Mouse (Mus musculus): Measurements from ENCODE around the gene D5Ertd579e. TPM values are rescaled to one million over a fixed set of nuclear protein-coding genes. Genes with fewer than 3 reads are reported as not detected.

Gene D5Ertd579e
- total RNA-seq, 2 experiments from 2014 or later = 21.0 to 25.7 TPM

DNA sequence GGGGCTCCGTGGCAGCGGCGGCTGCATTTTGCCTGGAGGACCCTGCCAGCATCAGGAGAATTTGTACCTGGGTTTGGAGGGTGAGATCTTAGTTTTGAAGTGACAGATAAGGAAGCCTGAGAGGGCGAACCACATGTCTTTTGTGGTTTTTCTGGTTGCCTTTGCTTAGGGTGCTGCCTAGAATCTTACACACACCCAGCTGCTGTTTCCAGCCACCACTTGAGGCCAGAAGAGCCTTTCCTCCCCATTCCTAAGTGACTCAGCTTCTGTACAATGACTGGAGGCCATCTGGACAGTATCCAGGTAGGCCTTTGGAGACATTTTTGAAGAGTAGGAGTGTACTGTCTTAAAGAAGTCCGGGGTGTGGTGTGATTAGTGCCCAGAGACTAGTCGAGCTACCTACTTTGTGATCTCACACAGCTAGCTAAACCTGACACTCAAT lies 26.6 kb upstream of the D5Ertd579e start:
- ATAC-seq (replicated peaks; ENCODE audit: low FRiP score, low TSS enrichment, poor library complexity, severe bottlenecking) = peak; percentile 62

DNA sequence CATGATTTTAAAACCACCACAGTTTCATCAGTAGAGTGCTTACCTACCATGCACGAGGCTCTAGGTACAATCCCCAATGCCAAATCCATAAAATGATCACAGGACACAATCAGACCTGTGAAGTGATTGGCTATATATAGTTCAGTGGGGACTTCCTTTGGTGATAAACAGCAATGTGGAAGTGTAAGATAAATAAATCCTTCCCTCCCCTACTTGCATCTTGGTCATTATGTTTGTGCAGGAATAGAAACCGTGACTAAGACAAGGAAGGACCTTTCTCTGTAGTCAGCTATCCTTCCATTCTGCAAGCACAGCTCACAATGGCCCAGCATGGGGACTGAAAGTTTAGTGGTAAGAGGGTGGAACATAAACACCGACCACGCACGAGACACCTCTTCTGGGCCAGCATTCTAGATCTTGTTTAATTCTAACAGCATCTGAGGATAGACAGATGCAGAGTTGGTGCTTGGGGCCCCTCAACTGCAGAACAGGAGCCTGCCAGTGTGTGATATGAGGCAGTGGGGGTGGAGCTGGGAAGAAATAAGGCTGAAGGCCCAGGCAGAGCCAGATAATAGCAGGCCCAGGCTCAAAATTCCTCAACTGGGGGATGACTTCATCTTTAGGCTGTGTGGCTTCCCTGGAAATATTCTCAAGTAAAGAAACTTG lies 25.0 kb upstream of the D5Ertd579e start:
- ATAC-seq (replicated peaks; ENCODE audit: low FRiP score, low TSS enrichment, poor library complexity, severe bottlenecking) = peak; percentile 91

DNA sequence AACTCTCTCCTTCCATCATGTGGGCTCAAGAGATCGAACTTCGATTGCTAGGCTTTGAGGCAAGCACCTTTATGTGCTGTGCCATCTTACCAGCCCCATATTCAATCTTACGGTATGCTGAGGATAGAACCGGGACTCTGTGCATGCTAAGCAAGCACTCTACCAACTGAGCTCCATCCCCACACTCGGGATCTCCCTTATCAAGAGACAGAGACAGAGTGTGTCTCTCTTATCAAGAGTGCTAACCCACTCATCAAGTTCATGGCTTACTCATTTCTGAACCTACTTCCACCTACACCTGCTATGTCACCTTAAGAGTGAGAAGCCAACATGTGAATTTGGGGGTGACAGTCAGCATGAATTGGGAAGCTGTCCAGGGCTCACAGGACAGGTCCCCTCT lies 24.4 kb upstream of the D5Ertd579e start:
- ATAC-seq (replicated peaks; ENCODE audit: low FRiP score, low TSS enrichment, poor library complexity, severe bottlenecking) = no peak

DNA sequence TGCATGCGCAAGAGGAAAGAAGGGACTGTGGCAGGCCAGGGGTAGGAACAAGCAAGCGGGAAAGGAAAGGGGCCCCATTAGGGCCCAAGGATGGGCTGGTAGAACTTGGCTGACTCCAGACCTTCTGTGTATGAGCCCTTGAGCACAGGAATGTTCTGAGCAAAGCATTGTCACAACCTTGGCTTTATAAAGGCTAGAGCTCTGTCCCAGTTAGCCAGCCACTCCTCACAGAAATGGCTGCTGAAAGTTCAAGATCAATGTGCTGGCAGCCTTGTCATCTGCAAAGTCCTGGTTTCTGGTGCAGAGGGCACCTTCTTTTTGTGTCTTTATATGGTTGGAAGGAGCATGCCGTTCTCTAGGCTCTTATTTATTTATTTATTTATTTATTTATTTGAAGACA lies 23.8 kb upstream of the D5Ertd579e start:
- no peak for ATAC-seq (replicated peaks; ENCODE audit: low FRiP score, low TSS enrichment, poor library complexity, severe bottlenecking)

DNA sequence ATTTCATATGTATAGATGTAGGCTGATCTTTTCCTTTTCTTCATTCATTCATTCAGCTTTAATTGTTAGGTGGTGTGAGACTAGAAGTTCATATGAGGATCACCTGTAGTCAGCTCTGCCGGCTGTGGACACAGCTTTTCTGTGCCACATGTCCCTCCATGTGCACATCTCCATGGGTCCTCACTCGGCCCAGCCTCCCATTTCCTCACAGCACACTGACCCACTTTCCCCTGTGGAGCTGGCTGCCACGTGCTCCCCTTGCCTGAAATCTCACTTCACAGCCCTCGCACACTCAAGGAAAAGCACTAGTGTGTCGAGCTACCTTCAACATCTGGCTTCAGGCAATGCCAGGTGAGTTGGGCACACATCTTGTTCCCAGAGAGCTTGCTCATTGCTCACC lies 23.3 kb upstream of the D5Ertd579e start:
- ATAC-seq (replicated peaks; ENCODE audit: low FRiP score, low TSS enrichment, poor library complexity, severe bottlenecking) = no peak

DNA sequence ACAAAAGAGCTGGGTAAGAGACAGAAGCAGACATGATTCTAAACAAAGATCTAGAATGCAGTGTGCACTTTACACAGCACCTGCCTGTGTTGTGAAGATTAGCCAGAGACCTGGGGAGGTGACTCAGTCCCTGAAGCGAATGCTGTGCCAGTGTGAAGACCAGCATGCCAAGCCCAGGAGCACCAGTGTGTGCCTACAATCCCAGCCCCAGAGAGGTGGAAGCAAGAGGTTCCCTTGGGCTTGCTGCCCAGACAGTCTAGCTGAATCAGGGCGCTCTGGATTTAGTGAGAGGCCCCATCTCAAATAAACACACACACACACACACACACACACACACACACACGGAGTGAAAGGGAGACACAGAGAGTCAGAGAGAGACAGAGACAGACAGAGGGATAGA lies 22.1 kb upstream of the D5Ertd579e start:
- no peak for ATAC-seq (replicated peaks; ENCODE audit: low FRiP score, low TSS enrichment, poor library complexity, severe bottlenecking)

DNA sequence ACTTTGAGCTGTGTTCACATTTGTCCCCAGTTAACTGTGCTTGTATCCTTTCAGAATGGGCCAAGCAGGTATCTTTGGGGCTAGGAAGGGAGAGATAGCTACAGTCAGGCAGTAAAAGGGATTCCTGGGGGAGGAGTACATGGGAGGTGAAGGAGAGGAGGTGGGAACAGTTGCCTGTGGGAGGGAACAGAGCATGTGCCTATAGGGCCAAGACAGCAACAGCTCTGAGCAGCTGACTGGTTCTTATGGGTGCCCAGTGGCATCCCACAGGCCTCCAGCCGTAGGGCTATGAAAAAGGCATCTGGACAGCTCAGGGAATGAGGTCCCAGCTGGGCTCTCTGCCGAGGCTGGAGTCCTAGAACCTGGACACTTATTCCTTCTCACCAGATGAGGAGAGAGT lies 21.0 kb upstream of the D5Ertd579e start:
- no peak for ATAC-seq (replicated peaks; ENCODE audit: low FRiP score, low TSS enrichment, poor library complexity, severe bottlenecking)

DNA sequence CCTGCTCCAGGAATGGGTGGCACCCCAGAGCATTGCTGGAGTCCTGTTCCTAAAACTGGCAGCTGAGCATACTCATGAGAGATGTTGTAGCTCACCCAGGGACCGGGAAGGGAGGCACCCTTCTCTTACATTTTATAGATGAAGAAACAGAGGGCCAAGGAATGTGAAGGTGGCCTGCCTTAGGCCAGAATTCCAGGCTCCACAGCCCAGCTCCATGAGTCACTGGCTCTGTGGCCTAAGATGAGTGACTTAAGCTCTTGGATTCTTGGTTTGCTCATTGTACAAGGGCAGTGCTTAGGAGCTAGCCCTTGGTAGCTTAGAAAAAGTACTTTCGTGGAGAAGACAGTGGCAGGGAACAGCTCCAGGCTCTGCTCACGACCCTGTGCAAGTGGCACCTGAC lies 19.0 kb upstream of the D5Ertd579e start:
- no peak for ATAC-seq (replicated peaks; ENCODE audit: low FRiP score, low TSS enrichment, poor library complexity, severe bottlenecking)

DNA sequence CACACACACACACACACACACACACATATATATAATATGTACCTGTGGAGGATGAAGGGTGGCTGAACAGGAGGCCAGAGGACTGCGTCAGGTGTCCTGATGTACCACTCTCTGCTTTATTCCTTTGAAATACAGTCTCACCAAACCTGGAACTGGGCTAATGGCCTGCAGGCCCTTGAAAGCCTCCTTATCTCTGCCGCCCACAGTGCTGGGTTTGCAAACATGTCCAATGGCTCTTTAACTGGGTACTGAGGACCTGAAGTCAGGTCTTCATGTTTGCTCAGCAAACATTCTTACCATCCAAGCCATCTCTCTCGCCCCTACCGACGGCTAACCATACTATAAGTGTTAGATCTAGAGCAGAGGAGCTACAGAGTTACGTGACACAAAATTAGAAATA lies 17.9 kb upstream of the D5Ertd579e start:
- ATAC-seq (replicated peaks; ENCODE audit: low FRiP score, low TSS enrichment, poor library complexity, severe bottlenecking) = no peak

DNA sequence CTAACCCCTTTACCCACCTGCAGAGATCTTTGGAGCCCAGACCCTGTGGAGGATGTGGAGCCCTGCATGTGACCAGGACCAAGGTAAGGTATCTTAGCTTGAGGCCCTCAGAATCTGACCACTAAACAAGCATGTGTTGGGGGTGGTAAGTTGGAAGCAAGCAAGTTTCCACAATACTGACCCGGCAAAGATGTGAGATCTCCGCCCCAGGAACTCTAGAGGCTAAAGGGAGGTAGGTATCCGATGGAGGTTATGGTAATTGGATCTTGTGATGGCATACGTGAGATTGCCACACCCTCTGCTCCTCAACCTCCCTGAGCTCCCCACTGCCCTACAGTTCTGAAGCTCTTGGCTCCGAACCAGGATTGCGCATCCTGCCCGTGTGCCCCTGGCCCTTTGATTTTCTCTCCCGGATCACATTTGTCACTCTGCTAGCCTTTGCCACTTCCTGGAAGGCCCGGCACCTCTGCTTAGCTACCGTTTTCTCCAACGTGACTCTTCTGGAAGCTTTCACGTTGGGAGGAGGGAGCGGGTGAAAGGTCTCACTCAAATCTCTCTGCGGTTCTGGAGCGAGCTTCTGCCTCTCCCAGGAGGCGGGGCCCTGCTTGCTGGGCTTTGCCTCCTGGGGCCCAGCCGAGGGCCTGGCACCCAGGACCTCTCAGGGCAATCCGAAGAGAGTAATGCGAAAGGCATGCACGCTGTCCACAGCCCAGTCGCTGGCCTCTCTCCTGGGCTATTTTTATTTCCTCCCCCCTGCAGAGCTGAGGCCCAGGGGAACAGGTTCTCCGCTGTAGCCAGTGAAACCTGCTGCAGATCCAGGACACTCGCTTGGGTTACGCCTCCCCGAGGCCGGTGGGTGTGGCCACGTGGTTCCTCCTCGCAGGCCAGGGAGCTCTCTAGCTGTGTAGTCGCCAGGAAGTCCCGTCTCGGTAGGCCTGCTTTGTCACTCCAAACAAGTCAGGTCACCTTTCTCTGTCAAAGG lies 17.0 kb upstream of the D5Ertd579e start:
- peak; percentile 95 for ATAC-seq (replicated peaks; ENCODE audit: low FRiP score, low TSS enrichment, poor library complexity, severe bottlenecking)

DNA sequence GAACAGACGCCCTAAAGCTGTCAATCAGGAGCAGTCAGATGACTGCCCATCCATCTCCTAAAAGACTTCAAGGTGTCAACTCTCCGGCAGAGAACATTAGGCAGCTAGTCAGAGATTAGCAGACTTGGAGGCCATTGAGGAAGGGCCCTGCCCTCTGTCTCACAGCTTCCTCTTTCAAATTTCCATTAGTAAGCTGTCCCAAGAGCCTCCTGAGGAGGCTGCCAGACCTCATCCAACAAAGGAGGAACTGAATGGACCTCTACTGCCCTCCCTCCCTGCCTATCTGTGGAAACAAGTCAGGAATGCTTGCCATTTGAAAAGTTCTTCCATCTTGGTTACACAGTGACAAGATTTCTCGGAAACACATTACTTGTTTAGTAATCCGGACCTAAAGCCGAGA lies 16.0 kb upstream of the D5Ertd579e start:
- ATAC-seq (replicated peaks; ENCODE audit: low FRiP score, low TSS enrichment, poor library complexity, severe bottlenecking) = no peak

DNA sequence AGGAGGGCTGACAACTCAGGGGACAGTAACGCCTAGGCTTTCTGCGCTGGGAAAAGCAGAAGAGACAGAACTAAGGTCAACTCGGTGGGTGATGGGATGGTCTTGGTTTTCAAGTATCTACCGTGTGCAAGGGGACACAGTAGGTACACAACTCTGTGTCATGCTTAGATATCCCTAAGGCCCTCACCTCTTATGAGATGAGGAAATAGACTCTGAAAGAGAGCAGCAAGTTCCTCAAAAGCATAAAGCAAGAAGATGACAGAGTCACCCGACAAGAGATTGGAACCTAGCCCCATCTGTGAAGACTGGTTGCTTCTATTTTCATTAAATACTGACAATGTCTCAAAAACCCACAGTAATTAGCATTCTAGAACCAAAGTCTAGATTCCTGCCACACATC lies 10.0 kb upstream of the D5Ertd579e start:
- no peak for ATAC-seq (replicated peaks; ENCODE audit: low FRiP score, low TSS enrichment, poor library complexity, severe bottlenecking)

DNA sequence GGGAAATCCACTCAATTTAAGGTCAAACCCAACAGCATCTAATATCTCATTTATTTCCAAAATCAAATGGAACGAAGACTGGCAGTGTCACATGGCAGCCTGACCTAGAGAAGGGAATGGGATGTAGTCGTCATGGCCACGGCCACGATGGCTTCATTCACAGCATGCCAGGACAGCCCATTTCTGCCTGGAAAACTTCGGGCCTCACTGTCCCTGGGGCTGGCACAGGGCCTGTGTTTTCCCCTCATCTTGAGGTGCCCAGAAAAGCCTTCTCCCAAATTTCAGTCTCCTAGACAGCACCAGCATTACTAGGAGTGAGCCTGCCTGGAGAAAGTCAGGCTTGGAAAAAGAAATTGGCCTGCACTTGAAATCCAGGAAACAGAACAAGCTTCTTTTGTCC lies 9.6 kb upstream of the D5Ertd579e start:
- no peak for ATAC-seq (replicated peaks; ENCODE audit: low FRiP score, low TSS enrichment, poor library complexity, severe bottlenecking)

DNA sequence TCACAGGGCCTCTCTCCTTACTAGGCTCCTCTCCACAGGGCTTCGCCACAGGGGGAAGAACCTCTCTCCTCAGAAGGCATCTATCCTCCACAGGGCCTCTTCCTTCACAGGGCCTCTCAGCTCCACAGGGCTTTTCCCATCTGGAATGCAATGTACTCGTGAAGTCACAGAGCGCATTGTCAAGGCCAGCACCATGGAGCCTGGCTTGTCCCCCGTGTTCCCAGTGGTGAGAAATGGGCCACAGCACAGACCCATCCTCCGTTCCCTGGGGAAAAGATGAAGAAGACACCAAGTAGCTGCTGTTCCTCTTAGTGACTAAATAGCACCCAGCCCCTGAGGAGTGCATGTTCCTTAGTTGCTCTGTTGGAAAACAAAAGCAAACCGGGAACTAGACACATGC lies 8.9 kb upstream of the D5Ertd579e start:
- no peak for ATAC-seq (replicated peaks; ENCODE audit: low FRiP score, low TSS enrichment, poor library complexity, severe bottlenecking)

DNA sequence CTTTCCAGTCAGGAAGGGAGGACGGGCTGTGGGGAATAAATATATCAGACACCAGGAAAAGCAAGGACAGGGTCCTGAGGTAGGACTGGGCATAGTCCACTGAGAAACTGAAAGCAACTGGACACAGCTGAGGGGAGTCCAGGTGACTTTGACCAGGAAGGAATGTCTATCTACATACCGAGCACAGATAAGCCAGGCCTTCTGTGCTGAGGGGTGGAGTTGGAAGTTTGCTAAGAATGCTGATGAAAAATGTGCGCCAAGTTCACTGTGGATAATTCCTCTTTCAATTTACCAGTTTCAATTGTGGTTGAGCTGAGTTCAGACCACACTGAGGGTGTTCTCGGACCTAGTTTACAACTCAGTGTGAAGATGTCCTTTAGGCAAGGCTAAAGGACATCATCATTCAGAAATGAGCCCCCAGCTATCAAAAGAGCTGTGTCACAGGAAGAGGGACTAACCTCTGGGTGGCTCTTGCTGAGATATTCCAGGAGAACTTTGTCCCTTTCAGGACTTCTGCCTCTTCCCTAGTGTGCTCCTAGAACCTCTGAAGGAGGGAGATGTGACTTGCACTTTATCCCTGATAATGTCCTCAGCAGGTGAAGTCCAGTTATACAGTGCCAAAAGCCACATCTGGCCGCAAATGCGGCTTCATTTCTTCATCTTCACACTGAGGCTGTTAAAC lies 5.3 kb upstream of the D5Ertd579e start:
- ATAC-seq (replicated peaks; ENCODE audit: low FRiP score, low TSS enrichment, poor library complexity, severe bottlenecking) = no peak

DNA sequence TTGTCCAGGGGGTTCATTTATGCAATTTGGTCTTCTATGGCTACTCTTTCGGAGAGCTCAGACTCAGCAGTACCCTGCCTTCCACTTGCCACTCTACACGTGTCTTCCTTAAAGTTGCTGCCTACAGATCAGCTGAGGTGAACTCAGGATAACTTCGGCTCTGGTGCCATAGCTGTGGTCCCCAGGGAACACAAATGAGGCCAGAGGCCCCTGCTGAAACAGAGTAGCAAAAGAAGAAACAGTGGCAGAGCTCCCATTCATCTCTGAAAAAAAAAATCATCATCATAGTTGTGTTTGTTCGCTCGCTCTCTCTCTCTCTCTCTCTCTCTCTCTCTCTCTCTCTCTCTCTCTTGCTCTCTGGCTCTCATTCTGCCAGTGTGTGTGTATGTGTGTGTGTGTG lies 2.9 kb upstream of the D5Ertd579e start:
- ATAC-seq (replicated peaks; ENCODE audit: low FRiP score, low TSS enrichment, poor library complexity, severe bottlenecking) = no peak

DNA sequence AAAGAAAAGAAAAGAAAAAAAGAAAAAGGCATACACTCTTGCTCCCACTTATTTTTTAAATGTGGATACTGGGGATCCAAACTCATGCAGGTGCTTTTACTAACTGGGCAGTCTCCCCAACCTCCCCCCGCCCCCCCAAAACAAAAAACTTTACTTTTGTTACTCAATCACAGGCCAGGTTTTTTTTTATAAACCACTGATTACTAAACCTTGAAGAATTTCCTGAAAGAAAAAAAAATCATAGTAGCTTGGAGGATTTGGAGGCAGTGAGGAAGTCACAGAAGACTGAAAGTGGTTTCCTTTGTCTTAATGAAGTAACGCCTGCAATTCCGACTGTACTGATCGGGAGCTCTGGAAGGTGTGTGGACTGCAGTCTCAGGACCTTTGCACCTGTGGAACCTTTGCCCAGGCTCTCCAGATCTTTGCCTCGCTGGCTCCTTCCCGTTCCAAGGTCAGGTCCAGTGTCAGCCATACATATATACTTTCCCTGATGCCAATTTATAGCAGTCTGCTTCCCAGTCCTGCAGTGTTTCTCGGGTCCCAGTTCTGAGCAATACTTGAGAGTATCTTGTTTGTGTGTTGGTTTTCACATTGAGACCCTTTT lies 2.3 kb upstream of the D5Ertd579e start:
- no peak for ATAC-seq (replicated peaks; ENCODE audit: low FRiP score, low TSS enrichment, poor library complexity, severe bottlenecking)

DNA sequence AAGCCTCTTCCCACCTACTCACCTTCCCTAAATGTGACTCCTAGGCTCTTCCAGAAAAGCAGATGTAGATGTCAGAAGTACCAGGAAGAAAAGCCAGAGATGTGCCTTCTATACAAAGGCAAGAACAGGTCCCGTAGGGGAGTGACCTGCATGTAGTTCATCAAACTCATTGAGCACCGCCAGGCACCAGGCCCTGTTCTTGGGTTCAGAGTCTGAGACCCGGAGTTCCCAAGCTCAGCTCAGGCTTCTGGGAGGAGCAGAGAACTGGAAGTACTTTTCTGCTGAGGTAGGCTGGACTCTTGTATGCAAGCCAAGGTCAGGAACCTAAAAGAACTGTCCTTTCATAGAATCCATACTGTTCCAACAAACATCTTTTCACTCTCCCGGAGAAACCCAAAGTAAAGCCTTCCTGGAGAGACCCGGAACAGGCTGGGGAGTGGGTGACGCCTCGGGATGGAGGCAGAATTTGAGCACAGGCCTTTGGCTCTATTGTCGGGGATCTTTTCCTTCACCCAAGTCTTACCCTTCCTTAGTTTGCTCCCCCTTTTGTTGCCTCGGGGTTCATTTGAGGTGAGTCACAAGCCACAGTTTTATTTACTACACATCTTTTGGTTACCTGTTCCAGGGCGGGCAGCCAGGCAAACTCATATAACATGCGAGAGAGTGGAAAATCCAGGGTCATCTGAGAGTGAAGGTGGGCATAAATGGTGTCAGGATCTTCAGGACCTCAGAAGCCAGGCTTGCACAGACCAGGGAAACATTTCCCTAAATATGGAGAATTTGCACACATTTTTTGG lies 878 bp upstream of the D5Ertd579e start:
- no peak for ATAC-seq (replicated peaks; ENCODE audit: low FRiP score, low TSS enrichment, poor library complexity, severe bottlenecking)

DNA sequence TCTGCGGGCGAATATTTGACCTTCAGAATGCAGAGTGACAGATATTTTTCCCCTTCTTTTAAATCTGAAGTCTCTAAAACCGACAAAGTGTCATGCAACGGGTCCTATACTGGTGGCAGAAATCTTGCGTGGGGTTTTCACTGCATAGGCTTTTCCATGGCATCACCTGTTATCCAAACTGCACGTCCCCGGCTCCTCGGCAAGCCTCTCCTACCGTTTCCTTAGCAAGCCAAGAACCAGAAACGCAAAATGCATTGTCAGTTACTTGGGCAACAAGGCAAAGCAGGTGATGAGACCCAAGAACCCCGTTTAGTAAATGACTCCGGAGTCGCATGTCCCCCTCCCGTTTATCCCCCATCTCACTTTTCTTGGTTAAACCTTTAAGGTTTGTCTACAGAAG lies 819 bp downstream of the D5Ertd579e start:
- ATAC-seq (replicated peaks; ENCODE audit: low FRiP score, low TSS enrichment, poor library complexity, severe bottlenecking) = no peak

Measured in megakaryocyte-erythroid progenitor cell, adult 5-6 weeks (primary cell).